Mouse (Mus musculus) embryonic stem cell, embryonic (primary cell): ENCODE data around the gene Hist1h4b.
"Not testable (repeated sequence)": the region's sequence is repeated elsewhere in the genome, so short reads cannot be mapped to it uniquely, and the experiment has no call there.

ENCODE experiments used
- CTCF ChIA-PET, 4 experiments: fragments of 300-600 bp in 2 of 4; fragments of 350-600 bp in 2 of 4; sonication (Branson Sonifier 250); formaldehyde crosslinking; loops; one replicate each; lab custom pipeline; 2022; ENCODE audit warnings: inconsistent platforms in 2 of 4; lab: Charles Lee
- POLR2A ChIA-PET, 4 experiments: fragments of 300-600 bp in 2 of 4; fragments of 350-600 bp in 2 of 4; sonication (Branson Sonifier 250); formaldehyde crosslinking; loops; one replicate each; lab custom pipeline; 2022; ENCODE audit warnings: antibody characterized with exemption in 4 of 4, inconsistent platforms in 1 of 4; lab: Charles Lee

Hist1h4b gene

GRCm38 (mm10) chr13:23756790-23757189 is at the start of gene Hist1h4b:
Gene Hist1h4b, plus strand, starts transcription at chr13:23757013.
- ChIA-PET CTCF (interaction anchor here in 1 of 4 experiments (0.6 kb wide), 1 partner anchor 72 kb away, joined by 4 read pairs; no protein-coding TSS in a partner anchor), POLR2A (interaction anchor here (0.6 to 44.4 kb wide), 50 partner anchors 1 to 1722 kb away, joined by 3 to 2331 read pairs (median 5); partner anchors contain the start of genes Hist1h1c (in 4 of the 4), Hist1h2bb (in 4 of the 4), Hist1h3c (in 4 of the 4) and Hist1h2ac (in 3 of the 4))

- POLR2A ChIA-PET: interaction anchor here in 3 of 4 experiments (0.7 to 5.3 kb wide), 39 partner anchors 9 to 227 kb away, joined by 3 to 42 read pairs (median 4); partner anchors contain the start of genes Hist1h1a (in 3 of the 3), Hist1h1c (in 3 of the 3), Hist1h2ac (in 3 of the 3) and Hist1h2bc (in 3 of the 3)
- CTCF ChIA-PET: interaction anchor here in 1 of 4 experiments (0.6 kb wide), 1 partner anchor 58 kb away, joined by 7 read pairs; no protein-coding TSS in a partner anchor
Measured at GRCm38 (mm10) chr13:23708041-23708440, 48.8 kb upstream of the Hist1h4b start.

- ChIA-PET POLR2A (interaction anchor here in 3 of 4 experiments (0.6 to 5.3 kb wide), 32 partner anchors 9 to 226 kb away, joined by 3 to 42 read pairs (median 4); partner anchors contain the start of genes Hist1h4c (in 3 of the 3), Hist1h1a (in 2 of the 3), Hist1h1c (in 2 of the 3) and Hist1h2ac (in 2 of the 3)), CTCF (no interaction called here)
Measured at GRCm38 (mm10) chr13:23708654-23709053, 48.2 kb upstream of the Hist1h4b start.

GRCm38 (mm10) chr13:23709714-23710373 is 47.0 kb upstream of the Hist1h4b start:
- ChIA-PET POLR2A (interaction anchor here in 3 of 4 experiments (0.7 to 6.4 kb wide), 28 partner anchors 8 to 139 kb away, joined by 3 to 56 read pairs (median 7); partner anchors contain the start of genes Hist1h2ab (in 3 of the 3), Hist1h2ac (in 3 of the 3), Hist1h2bc (in 3 of the 3) and Hist1h3b (in 3 of the 3)), CTCF (interaction anchor here in 1 of 4 experiments (0.6 kb wide), 1 partner anchor 596 kb away, joined by 3 read pairs; no protein-coding TSS in a partner anchor)

GRCm38 (mm10) chr13:23710374-23711089 is 46.3 kb upstream of the Hist1h4b start, which contains the start of gene Hfe:
Gene Hfe, minus strand, starts transcription at chr13:23710854.
- CTCF ChIA-PET: interaction anchor here in 2 of 4 experiments (0.6 to 0.8 kb wide), 2 partner anchors 10 to 595 kb away, joined by 3 to 5 read pairs; no protein-coding TSS in a partner anchor
- POLR2A ChIA-PET: interaction anchor here in 3 of 4 experiments (0.5 to 6.4 kb wide), 27 partner anchors 9 to 364 kb away, joined by 3 to 56 read pairs (median 6); partner anchors contain the start of genes Hist1h2ab (in 3 of the 3), Hist1h2ac (in 3 of the 3), Hist1h2bc (in 3 of the 3) and Hist1h3b (in 3 of the 3)

- ChIA-PET CTCF (no interaction called here), POLR2A (interaction anchor here (0.5 to 6.4 kb wide), 12 partner anchors 8 to 1967 kb away, joined by 3 to 56 read pairs (median 10); partner anchors contain the start of genes Hist1h1c (in 2 of the 4), Hist1h4c (in 2 of the 4), Hist1h1a (in 1 of the 4) and Hist1h1t (in 1 of the 4))
Measured at GRCm38 (mm10) chr13:23716261-23717042, 40.4 kb upstream of the Hist1h4b start.

- ChIA-PET POLR2A (interaction anchor here (0.5 to 2.9 kb wide), 18 partner anchors 9 to 1967 kb away, joined by 3 to 14 read pairs (median 5); partner anchors contain the start of genes Hist1h2ac (in 2 of the 4), Hist1h2bc (in 2 of the 4), Hist1h3b (in 2 of the 4) and Hist1h4c (in 2 of the 4)), CTCF (no interaction called here)
Measured at GRCm38 (mm10) chr13:23717176-23717575, 39.6 kb upstream of the Hist1h4b start.

GRCm38 (mm10) chr13:23717593-23718245 is 39.1 kb upstream of the Hist1h4b start:
- CTCF ChIA-PET: not testable (repeated sequence)
- POLR2A ChIA-PET: interaction anchor here (0.8 to 2.9 kb wide), 19 partner anchors 9 to 56 kb away, joined by 3 to 14 read pairs (median 5); partner anchors contain the start of genes Hist1h1c (in 2 of the 4), Hist1h2ac (in 2 of the 4), Hist1h2bc (in 2 of the 4) and Hist1h3b (in 2 of the 4)

GRCm38 (mm10) chr13:23724239-23724638 is 32.6 kb upstream of the Hist1h4b start:
- ChIA-PET POLR2A (interaction anchor here in 2 of 4 experiments (1.0 to 39.0 kb wide), 4 partner anchors 25 to 34 kb away, joined by 4 to 2331 read pairs (median 799); partner anchors contain the start of genes Hist1h2ab (in 2 of the 2), Hist1h2bb (in 2 of the 2), Hist1h3b (in 2 of the 2) and Hist1h3c (in 2 of the 2)), CTCF (no interaction called here)

GRCm38 (mm10) chr13:23725213-23725612 is 31.6 kb upstream of the Hist1h4b start:
- CTCF ChIA-PET: no interaction called here
- POLR2A ChIA-PET: interaction anchor here in 2 of 4 experiments (0.8 to 39.0 kb wide), 5 partner anchors 13 to 41 kb away, joined by 3 to 2331 read pairs (median 70); partner anchors contain the start of genes Hist1h1c (in 2 of the 2), Hist1h2ab (in 2 of the 2), Hist1h2bb (in 2 of the 2) and Hist1h3b (in 2 of the 2)

- ChIA-PET CTCF (interaction anchor here in 3 of 4 experiments (0.6 to 1.2 kb wide), 3 partner anchors 27 to 353 kb away, joined by 4 to 7 read pairs (median 4); no protein-coding TSS in a partner anchor), POLR2A (interaction anchor here (0.6 to 39.0 kb wide), 24 partner anchors 9 to 1685 kb away, joined by 3 to 2331 read pairs (median 6); partner anchors contain the start of genes Hist1h1c (in 4 of the 4), Hist1h1a (in 3 of the 4), Hist1h4c (in 3 of the 4) and Hist1h2ab (in 2 of the 4))
Measured at GRCm38 (mm10) chr13:23728472-23729191, 28.2 kb upstream of the Hist1h4b start.

- POLR2A ChIA-PET: interaction anchor here in 3 of 4 experiments (0.6 to 39.0 kb wide), 18 partner anchors 9 to 1686 kb away, joined by 3 to 2331 read pairs (median 19); partner anchors contain the start of genes Hist1h1c (in 3 of the 3), Hist1h4c (in 3 of the 3), Hist1h1a (in 2 of the 3) and Hist1h2ab (in 2 of the 3)
- CTCF ChIA-PET: interaction anchor here in 3 of 4 experiments (0.6 to 1.2 kb wide), 4 partner anchors 11 to 353 kb away, joined by 3 to 7 read pairs (median 4); no protein-coding TSS in a partner anchor
Measured at GRCm38 (mm10) chr13:23729192-23729525, 27.7 kb upstream of the Hist1h4b start.

- ChIA-PET CTCF (interaction anchor here in 2 of 4 experiments (0.9 to 1.3 kb wide), 4 partner anchors 10 to 30 kb away, joined by 3 to 4 read pairs (median 3); no protein-coding TSS in a partner anchor), POLR2A (interaction anchor here in 3 of 4 experiments (0.6 to 39.0 kb wide), 18 partner anchors 9 to 1686 kb away, joined by 3 to 2331 read pairs (median 19); partner anchors contain the start of genes Hist1h1c (in 3 of the 3), Hist1h4c (in 3 of the 3), Hist1h1a (in 2 of the 3) and Hist1h2ab (in 2 of the 3))
Measured at GRCm38 (mm10) chr13:23729706-23730105, 27.1 kb upstream of the Hist1h4b start.

GRCm38 (mm10) chr13:23730479-23730878 is 26.3 kb upstream of the Hist1h4b start:
- CTCF ChIA-PET: interaction anchor here in 3 of 4 experiments (0.6 to 1.3 kb wide), 3 partner anchors 18 to 31 kb away, joined by 3 to 4 read pairs (median 3); no protein-coding TSS in a partner anchor
- POLR2A ChIA-PET: interaction anchor here in 3 of 4 experiments (1.0 to 39.0 kb wide), 11 partner anchors 8 to 49 kb away, joined by 3 to 2331 read pairs (median 32); partner anchors contain the start of genes Hist1h4c (in 3 of the 3), Hist1h1a (in 2 of the 3), Hist1h1c (in 2 of the 3) and Hist1h2ab (in 2 of the 3)
